Mouse (Mus musculus) embryonic stem cell, embryonic (primary cell): Measurements from ENCODE around the gene A030005L19Rik.
"Not testable (repeated sequence)": the region's sequence is repeated elsewhere in the genome, so short reads cannot be mapped to it uniquely, and the experiment has no call there.

Source experiments
- CTCF ChIA-PET, 4 experiments: fragments of 300-600 bp in 2 of 4; fragments of 350-600 bp in 2 of 4; sonication (Branson Sonifier 250); formaldehyde crosslinking; loops; one replicate each; lab custom pipeline; 2022; ENCODE audit warnings: inconsistent platforms in 2 of 4; lab: Charles Lee
- POLR2A ChIA-PET, 4 experiments: fragments of 300-600 bp in 2 of 4; fragments of 350-600 bp in 2 of 4; sonication (Branson Sonifier 250); formaldehyde crosslinking; loops; one replicate each; lab custom pipeline; 2022; ENCODE audit warnings: antibody characterized with exemption in 4 of 4, inconsistent platforms in 1 of 4; lab: Charles Lee

The A030005L19Rik gene

GRCm38 (mm10) chr1:82913025-82913424 lies at the start of gene A030005L19Rik:
TSS of gene A030005L19Rik (plus strand) at chr1:82913325.
- ChIA-PET CTCF (no interaction called here), POLR2A (no interaction called here)

GRCm38 (mm10) chr1:82870202-82870601 lies 42.9 kb upstream of the A030005L19Rik start:
- POLR2A ChIA-PET: interaction anchor here in 2 of 4 experiments (0.7 to 1.9 kb wide), 2 partner anchors 15 to 1212 kb away, joined by 3 to 4 read pairs; no protein-coding TSS in a partner anchor
- CTCF ChIA-PET: interaction anchor here in 1 of 4 experiments (0.7 kb wide), 1 partner anchor 95 kb away, joined by 3 read pairs; no protein-coding TSS in a partner anchor

- POLR2A ChIA-PET: interaction anchor here in 3 of 4 experiments (0.6 to 2.1 kb wide), 13 partner anchors 10 to 57 kb away, joined by 3 to 11 read pairs (median 4); partner anchors contain the start of gene Agfg1 (in 1 of the 3)
Observed at GRCm38 (mm10) chr1:82879172-82879571, 34.0 kb upstream of the A030005L19Rik start.

DNA sequence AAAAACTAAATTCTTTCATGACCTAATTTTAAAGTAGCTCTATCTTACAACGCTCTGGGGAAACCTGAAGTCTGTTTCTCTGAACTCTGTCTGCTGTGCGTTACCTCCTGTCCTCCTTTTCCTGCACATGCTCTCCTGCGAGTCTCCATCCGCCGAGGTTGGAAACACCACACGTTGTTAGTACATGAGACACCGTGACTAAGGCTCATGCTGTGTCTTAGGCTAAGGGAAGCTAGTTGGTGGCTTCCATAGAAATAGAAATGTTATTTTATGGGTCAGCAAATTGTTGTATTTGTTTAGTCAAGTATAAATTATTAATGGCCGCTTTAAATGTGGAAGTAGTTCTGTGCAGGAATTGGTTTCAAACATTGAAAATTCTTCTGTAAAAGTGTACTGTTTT lies 32.9 kb upstream of the A030005L19Rik start:
- CTCF ChIA-PET: no interaction called here
- POLR2A ChIA-PET: interaction anchor here in 1 of 4 experiments (1.1 to 2.1 kb wide), 4 partner anchors 11 to 51 kb away, joined by 3 to 11 read pairs (median 4); no protein-coding TSS in a partner anchor

More at GRCm38 (mm10) chr1:82879172-82879571, 34.0 kb upstream of the A030005L19Rik start:
- CTCF ChIA-PET: interaction anchor here in 1 of 4 experiments (1.0 kb wide), 1 partner anchor 92 kb away, joined by 3 read pairs; no protein-coding TSS in a partner anchor

DNA sequence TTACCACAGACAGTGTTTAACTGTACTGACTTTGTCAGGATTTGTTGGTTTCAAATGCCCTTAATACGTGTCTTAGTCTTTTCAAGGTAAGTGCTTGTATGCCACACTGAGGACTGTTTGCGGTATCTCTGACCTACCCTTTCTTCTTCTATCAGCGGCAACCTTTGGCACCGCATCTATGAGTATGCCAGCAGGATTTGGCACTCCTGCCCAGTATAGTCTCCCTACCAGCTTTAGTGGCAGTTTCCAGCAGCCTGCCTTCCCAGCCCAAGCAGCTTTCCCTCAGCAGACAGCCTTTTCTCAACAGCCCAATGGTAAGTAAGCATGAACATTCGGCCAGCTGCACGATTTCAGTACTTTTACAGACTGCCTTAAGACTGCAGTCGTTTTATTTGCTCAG lies 19.9 kb upstream of the A030005L19Rik start:
- ChIA-PET CTCF (no interaction called here), POLR2A (no interaction called here)

DNA sequence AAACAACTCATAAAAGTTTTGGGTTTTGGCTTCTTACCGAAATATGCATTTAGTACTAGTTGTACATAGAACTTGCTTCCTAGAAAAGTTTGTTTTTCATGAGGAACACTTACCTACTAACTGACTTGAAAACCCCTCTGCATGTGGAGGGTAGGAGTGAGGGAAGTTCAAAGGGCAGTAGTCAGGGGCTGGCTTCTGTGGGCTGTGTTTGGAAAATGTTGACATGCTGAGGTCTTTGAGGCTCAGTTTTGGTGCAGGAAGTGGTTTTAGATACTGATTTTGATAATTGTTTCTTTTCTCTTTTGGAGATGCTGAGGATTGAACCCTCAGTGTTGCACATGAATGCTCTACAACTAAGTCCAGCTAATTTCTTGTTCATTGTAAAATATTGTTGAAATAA lies 12.6 kb upstream of the A030005L19Rik start:
- POLR2A ChIA-PET: interaction anchor here in 2 of 4 experiments (1.0 to 1.9 kb wide), 4 partner anchors 9 to 34 kb away, joined by 3 to 5 read pairs (median 4); no protein-coding TSS in a partner anchor
- CTCF ChIA-PET: no interaction called here

DNA sequence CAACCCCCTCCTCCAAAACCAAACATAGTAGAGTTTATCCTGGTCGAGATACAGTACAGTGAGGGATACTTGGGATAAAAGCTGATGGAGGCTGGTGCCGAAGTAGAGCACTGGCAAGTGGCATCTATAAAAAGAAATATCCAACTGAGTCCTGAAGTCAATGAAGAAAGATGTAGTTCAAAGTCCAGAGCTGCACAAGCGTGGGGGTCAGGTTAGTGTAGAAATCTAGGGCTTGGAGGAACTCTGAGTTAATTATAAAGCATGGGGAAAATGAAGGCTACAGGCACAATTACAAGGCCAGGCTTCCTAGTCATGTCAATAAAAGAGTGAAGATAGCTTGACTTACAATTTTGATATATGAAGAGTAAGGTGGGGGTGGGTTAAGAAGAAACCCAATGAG lies 11.9 kb upstream of the A030005L19Rik start:
- CTCF ChIA-PET: no interaction called here

DNA sequence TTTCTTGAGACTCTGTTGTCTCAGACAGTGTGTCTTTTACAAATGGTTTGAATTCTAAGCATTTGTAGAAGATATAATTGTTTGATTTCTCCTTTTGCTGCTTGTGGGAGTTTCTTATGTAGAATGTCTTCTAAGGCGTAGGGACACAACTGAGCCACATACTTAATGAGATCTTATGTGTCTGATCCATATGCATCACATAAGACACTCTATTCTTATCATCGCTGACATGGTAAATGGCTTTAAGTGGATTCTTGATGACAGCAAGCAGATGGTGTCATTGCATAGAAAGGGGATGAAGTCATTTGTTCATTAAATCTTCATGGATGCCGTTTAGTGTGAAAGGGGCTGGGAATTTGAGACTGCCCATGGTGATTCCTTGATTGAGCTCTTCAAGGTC lies 7.2 kb upstream of the A030005L19Rik start:
- ChIA-PET POLR2A (interaction anchor here in 2 of 4 experiments (0.8 to 1.0 kb wide), 3 partner anchors 13 to 43 kb away, joined by 3 read pairs; no protein-coding TSS in a partner anchor), CTCF (interaction anchor here in 1 of 4 experiments (0.6 kb wide), 1 partner anchor 143 kb away, joined by 3 read pairs; no protein-coding TSS in a partner anchor)

More for the DNA sequence above, 11.9 kb upstream of the A030005L19Rik start:
- POLR2A ChIA-PET: interaction anchor here in 2 of 4 experiments (1.0 to 1.4 kb wide), 5 partner anchors 9 to 56 kb away, joined by 3 to 5 read pairs (median 5); no protein-coding TSS in a partner anchor

- CTCF ChIA-PET, POLR2A ChIA-PET: not testable (repeated sequence)
Observed at GRCm38 (mm10) chr1:82913434-82913833, 309 bp downstream of the A030005L19Rik start.

GRCm38 (mm10) chr1:82924650-82925049 lies 11.5 kb downstream of the A030005L19Rik start, which contains the start of gene A030014E15Rik:
TSS of gene A030014E15Rik (plus strand) at chr1:82924917.
- ChIA-PET CTCF (no interaction called here), POLR2A (no interaction called here)

DNA sequence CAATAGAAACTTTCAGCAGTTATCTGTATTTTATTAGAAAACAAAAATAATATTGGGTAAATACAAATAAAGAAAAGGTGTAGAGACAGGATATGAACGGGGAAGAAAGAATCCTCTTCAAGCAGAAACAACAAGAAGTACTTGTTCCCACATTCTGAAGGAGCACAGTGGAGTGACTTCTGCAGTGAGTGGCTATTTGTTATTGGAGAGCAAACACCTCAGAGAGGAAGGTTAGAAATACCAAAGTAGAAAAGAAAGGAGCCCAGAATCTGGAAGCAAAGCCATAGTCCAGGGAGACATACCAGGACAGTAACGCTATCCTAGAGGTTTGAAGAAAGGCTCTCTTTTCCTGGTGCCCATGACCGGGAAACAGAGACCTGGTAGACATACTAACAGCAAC lies 17.4 kb downstream of the A030005L19Rik start:
- CTCF ChIA-PET, POLR2A ChIA-PET: not testable (repeated sequence)

GRCm38 (mm10) chr1:82931326-82931725 lies 18.2 kb downstream of the A030005L19Rik start, which contains the start of gene Gm6217:
TSS of gene Gm6217 (minus strand) at chr1:82931399.
- POLR2A ChIA-PET, CTCF ChIA-PET: not testable (repeated sequence)

DNA sequence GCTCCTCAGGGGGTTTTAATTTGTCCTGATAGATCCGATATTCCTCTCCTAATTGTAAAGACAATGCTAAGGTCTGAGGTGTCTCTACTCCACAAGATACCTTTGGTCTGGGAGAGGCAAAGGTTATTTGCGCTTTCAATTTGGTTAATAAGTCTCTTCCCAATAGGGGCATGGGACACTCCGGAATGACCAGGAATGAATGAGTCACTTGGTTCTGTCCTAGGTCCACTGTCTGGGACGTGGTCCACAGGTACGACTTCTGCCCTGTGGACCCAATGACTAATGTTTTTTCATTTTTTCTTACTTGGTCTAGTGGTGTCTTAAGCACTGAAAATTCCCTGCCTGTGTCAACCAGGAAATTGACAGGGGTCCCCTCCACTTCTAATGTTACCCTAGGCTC lies 25.5 kb downstream of the A030005L19Rik start:
- POLR2A ChIA-PET: no interaction called here
- CTCF ChIA-PET: no interaction called here

GRCm38 (mm10) chr1:82942505-82942904 lies 29.4 kb downstream of the A030005L19Rik start:
- POLR2A ChIA-PET, CTCF ChIA-PET: not testable (repeated sequence)

GRCm38 (mm10) chr1:82943295-82943694 lies 30.2 kb downstream of the A030005L19Rik start, which contains the start of gene A030003K21Rik:
TSS of gene A030003K21Rik (minus strand) at chr1:82943388.
- CTCF ChIA-PET, POLR2A ChIA-PET: not testable (repeated sequence)

DNA sequence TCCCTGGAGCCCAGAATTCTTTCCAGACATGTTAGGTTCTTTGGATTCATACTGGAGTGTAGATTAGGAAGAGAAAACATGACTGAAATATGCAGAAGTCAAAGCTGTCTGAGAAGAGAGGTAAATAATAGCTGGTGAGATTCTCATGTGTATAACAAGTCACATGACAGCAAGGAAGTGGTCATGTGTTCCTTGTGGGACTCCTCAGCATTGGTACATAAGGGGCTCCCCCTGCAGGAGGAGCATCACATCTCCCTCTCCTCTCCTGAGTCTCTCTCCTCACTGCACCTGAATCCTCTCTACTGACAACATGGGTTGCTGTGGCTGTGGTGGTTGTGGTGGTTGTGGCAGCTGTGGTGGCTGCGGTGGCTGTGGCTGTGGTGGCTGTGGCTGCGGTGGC lies 32.9 kb downstream of the A030005L19Rik start:
- POLR2A ChIA-PET: interaction anchor here in 2 of 4 experiments (1.0 to 1.2 kb wide), 2 partner anchors 13 to 15 kb away, joined by 3 read pairs; no protein-coding TSS in a partner anchor

DNA sequence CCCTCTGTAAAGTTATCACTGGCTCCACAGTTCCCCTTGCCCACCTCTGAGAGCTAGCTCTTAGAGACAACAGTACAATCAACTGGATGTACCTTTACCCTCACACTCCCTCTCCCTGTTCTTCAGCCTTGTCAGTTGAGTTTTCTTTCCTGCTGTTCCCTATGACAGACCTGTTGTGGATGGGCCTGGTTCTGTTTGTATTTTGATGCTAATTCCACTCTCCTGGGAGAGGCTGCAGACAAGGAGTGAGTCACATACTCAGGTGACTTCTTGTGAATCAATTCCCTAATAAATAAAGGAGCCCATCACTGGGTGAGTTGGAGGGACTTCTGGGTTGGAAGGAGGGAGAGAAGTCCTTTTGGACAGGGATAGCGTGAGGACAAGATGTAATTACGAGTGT lies 35.5 kb downstream of the A030005L19Rik start:
- ChIA-PET POLR2A (interaction anchor here in 3 of 4 experiments (0.6 to 2.1 kb wide), 7 partner anchors 11 to 780 kb away, joined by 3 to 9 read pairs (median 6); partner anchors contain the start of gene Gm47955 (in 2 of the 3)), CTCF (no interaction called here)

More for the DNA sequence above, 32.9 kb downstream of the A030005L19Rik start:
- CTCF ChIA-PET: not testable (repeated sequence)

- POLR2A ChIA-PET, CTCF ChIA-PET: not testable (repeated sequence)
Observed at GRCm38 (mm10) chr1:82955913-82956312, 42.8 kb downstream of the A030005L19Rik start, which contains the start of gene Gm7544. TSS of gene Gm7544 (minus strand) at chr1:82956013.

GRCm38 (mm10) chr1:82959870-82960385 lies 46.8 kb downstream of the A030005L19Rik start, which contains the start of gene Gm47955:
TSS of gene Gm47955 (plus strand) at chr1:82960286.
- ChIA-PET CTCF (interaction anchor here in 2 of 4 experiments (0.5 to 1.0 kb wide), 4 partner anchors 14 to 193 kb away, joined by 3 to 17 read pairs (median 3); partner anchors contain the start of gene Gm47959 (in 1 of the 2)), POLR2A (interaction anchor here in 2 of 4 experiments (0.6 to 2.6 kb wide), 4 partner anchors 11 to 325 kb away, joined by 4 to 8 read pairs (median 6); no protein-coding TSS in a partner anchor)
